Mouse (Mus musculus): Measurements from ENCODE around the gene Lfng.

DNA sequence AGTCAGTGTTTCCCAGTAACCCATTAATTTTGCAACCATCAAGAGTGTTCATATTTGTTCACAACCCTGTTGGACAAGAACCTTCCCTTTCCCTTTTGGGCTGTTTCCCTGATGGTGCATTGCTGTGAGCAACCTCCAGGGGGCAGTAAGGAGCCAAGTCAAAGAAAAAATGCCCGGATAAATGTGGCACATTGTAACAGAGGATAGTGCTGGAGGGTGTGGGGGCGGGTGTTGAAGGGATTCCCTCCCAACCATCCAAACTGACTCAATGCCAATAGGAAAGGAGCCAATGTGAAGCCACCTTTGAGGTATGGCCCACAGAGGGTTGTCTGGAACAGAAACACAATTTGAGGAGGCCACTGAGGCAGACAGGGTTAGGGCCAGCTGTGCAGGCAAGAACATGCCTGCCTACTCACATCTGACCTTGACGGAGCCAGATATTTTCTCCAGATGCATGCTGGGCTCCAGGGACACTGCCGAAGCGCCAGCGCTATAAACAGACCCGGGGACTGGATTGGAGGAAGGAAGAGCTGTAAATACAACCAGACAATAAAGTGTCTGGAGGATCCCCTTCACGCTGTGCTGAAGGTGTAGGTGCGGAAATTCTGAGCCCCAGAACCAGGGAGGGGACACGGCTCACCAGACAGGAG lies 38.7 kb upstream of the Lfng start:
- TF ChIP-seq EP300 (IDR thresholded peaks at IDR 0.05; ENCODE audit: insufficient read depth, low read depth, low read length) (no peak), CTCF (IDR thresholded peaks at IDR 0.05; ENCODE audit: low read depth, low read length) (peak; percentile 72)

Data from ES-Bruce4 (cell line).